Mouse (Mus musculus) CH12.LX (cell line): ENCODE measurements around the gene Rbm47.

Experiments
- CTCF ChIP-seq, 2 experiments: IDR thresholded peaks in 1 of 2; conservative IDR thresholded peaks in 1 of 2; 2 replicates each; pipeline ENCODE4 v1.5.1; 2011 to 2012; ENCODE audit warnings: low read depth in 2 of 2, low read length in 2 of 2, improper control_type of control experiment in 1 of 2, inconsistent platforms in 1 of 2, mild to moderate bottlenecking in 1 of 2, moderate library complexity in 1 of 2
- ELF1 ChIP-seq: IDR thresholded peaks from 2 replicates; pipeline ENCODE4 v1.6.1; 2014; ENCODE audit warnings: low read depth, mild to moderate bottlenecking, inconsistent platforms, low read length, improper control_type of control experiment
- NRF1 ChIP-seq: IDR thresholded peaks from 2 replicates; pipeline ENCODE4 v1.6.1; 2014; ENCODE audit warnings: low read depth, mild to moderate bottlenecking, inconsistent platforms, low read length, improper control_type of control experiment, moderate library complexity
- POLR2A ChIP-seq: IDR thresholded peaks from 2 replicates; pipeline ENCODE4 v1.6.1; 2011; ENCODE audit warnings: low read depth, mild to moderate bottlenecking, improper control_type of control experiment, low read length
- SIN3A ChIP-seq: IDR thresholded peaks from 2 replicates; pipeline ENCODE4 v1.6.1; 2012; ENCODE audit warnings: low read length, improper control_type of control experiment, inconsistent platforms
- ZMIZ1 ChIP-seq: IDR thresholded peaks from 2 replicates; pipeline ENCODE4 v1.6.1; 2012; ENCODE audit warnings: low read depth, mild to moderate bottlenecking, inconsistent platforms, low read length, improper control_type of control experiment

GRCm38 (mm10) chr5:66088902-66089295 lies 84.0 kb downstream of the Rbm47 start:
- TF ChIP-seq NRF1 (no peak), POLR2A (no peak), SIN3A (no peak), CTCF (conservative IDR thresholded peaks at IDR 0.05 in 1 of 2, IDR thresholded peaks at IDR 0.05 in 1 of 2; ENCODE audit: low read depth in 2 of 2, low read length in 2 of 2) (no peak), ZMIZ1 (no peak), ELF1 (no peak)
